Mouse (Mus musculus): ENCODE results near the gene Slc38a7.

- no peak for TF ChIP-seq CTCF (IDR thresholded peaks at IDR 0.05; ENCODE audit: extremely low read depth, insufficient read length, insufficient replicate concordance, low read depth, low read length)
- TF ChIP-seq POLR2A (IDR thresholded peaks at IDR 0.05; ENCODE audit: low read depth, low read length), result no peak
Observed at GRCm38 (mm10) chr8:95839289-95839688, 14.1 kb downstream of the Slc38a7 start.

Measured in small intestine, adult 2 months (tissue).